Mouse (Mus musculus): ENCODE measurements around the gene Clec2e. TPM values are rescaled to one million over a fixed set of nuclear protein-coding genes. Genes with fewer than 3 reads are reported as not detected.

Clec2e gene
- polyA plus RNA-seq, 1 experiment = not detected

DNA sequence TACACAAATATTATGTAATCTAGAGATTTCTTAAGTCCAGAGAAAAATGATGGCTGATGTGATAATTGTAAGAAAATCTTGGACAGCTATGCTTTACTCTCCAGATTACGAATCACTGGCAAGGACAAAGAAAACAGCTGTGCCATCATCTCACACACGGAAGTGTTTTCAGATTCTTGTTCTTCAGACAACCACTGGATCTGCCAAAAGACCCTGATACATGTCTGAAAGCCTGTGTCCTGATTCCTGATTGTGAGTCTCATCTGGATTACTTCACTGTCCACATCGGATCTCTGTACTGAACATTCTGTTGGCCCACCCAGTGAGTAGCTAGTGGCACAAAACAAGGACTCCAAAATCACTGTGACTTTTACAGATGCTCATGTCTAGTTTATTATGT is 44.5 kb downstream of the Clec2e start:
- WGBS = 82% methylated on average over 3 of the region's 3 CpGs
- no peak for TF ChIP-seq POLR2A (IDR thresholded peaks at IDR 0.05; ENCODE audit: low read depth, low read length)
- no peak for TF ChIP-seq CTCF (conservative IDR thresholded peaks at IDR 0.05; ENCODE audit: insufficient read depth, insufficient read length, low read depth, low read length)

DNA sequence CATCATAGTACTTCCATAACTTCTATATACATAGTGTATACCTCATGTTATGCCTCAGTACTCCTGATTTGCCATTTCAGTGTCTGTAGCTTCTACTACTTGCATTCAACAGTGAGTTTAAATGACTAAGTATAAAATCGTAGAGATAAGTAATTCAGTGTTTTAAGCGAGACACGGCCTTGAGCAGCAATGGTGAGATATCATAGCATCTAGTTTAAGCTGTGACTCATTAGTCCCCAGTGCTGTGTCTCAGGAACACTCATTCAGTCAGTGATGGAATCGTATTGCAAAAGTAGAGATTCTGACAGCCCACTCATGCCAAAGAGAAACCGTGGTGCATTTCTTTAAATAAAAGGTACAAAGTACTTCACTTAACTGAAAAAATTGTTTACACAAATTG is 49.0 kb downstream of the Clec2e start:
- Histone ChIP-seq H3K36me3 (ENCODE audit: control insufficient read depth, insufficient read depth, low read length) (no peaks in the 10 kb centered on the region), H3K27ac (ENCODE audit: insufficient read depth, low read depth, low read length) (no peak overlapping the region), H3K4me1 (ENCODE audit: control insufficient read depth, insufficient read depth, low read length) (peaks cover 2% of the 10 kb centered on the region; the same call in 1 of the 2 replicates), H3K4me3 (ENCODE audit: insufficient read depth, low read depth, low read length) (no peak overlapping the region), H3K27me3 (replicated peaks; ENCODE audit: control insufficient read depth, insufficient read depth, low read length) (no peaks in the 10 kb centered on the region)
- WGBS = 88% methylated on average over 5 of the region's 5 CpGs
- DNase-seq = no peak
- TF ChIP-seq CTCF (conservative IDR thresholded peaks at IDR 0.05; ENCODE audit: insufficient read depth, insufficient read length, low read depth, low read length) (no peak), POLR2A (IDR thresholded peaks at IDR 0.05; ENCODE audit: low read depth, low read length) (no peak)

More for the DNA sequence above, 44.5 kb downstream of the Clec2e start:
- Histone ChIP-seq H3K27me3 (replicated peaks; ENCODE audit: control insufficient read depth, insufficient read depth, low read length) (no peaks in the 10 kb centered on the region), H3K4me3 (ENCODE audit: insufficient read depth, low read depth, low read length) (no peak overlapping the region), H3K4me1 (ENCODE audit: control insufficient read depth, insufficient read depth, low read length) (no peaks in the 10 kb centered on the region), H3K27ac (ENCODE audit: insufficient read depth, low read depth, low read length) (no peak overlapping the region), H3K36me3 (ENCODE audit: control insufficient read depth, insufficient read depth, low read length) (no peaks in the 10 kb centered on the region)
- DNase-seq = no peak

DNA sequence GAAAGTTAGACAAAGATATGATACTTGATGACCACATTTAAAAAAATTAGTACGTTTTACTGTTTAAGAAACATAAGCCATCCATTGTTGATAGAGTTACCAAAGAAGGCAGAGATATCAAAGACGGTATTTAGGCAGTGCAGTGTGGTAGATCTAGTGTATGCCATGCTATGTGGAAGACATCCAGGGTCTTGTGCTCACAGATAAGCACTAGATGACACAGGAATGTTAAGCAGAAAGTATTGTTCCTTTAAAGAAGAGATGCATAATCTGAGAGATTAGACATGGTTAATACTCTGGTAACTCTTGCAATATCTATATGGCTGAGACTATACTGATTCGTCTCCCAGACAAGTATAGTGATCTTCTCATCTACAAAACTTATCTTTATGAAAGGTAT is 49.6 kb downstream of the Clec2e start:
- Histone ChIP-seq H3K4me3 (ENCODE audit: insufficient read depth, low read depth, low read length) (no peak overlapping the region), H3K36me3 (ENCODE audit: control insufficient read depth, insufficient read depth, low read length) (no peaks in the 10 kb centered on the region), H3K27ac (ENCODE audit: insufficient read depth, low read depth, low read length) (no peak overlapping the region), H3K4me1 (ENCODE audit: control insufficient read depth, insufficient read depth, low read length) (peaks cover 2% of the 10 kb centered on the region; the same call in 1 of the 2 replicates), H3K27me3 (replicated peaks; ENCODE audit: control insufficient read depth, insufficient read depth, low read length) (no peaks in the 10 kb centered on the region)
- WGBS = 89% methylated on average over 3 of the region's 3 CpGs
- DNase-seq = no peak
- TF ChIP-seq POLR2A (IDR thresholded peaks at IDR 0.05; ENCODE audit: low read depth, low read length) (no peak), CTCF (conservative IDR thresholded peaks at IDR 0.05; ENCODE audit: insufficient read depth, insufficient read length, low read depth, low read length) (no peak)

DNA sequence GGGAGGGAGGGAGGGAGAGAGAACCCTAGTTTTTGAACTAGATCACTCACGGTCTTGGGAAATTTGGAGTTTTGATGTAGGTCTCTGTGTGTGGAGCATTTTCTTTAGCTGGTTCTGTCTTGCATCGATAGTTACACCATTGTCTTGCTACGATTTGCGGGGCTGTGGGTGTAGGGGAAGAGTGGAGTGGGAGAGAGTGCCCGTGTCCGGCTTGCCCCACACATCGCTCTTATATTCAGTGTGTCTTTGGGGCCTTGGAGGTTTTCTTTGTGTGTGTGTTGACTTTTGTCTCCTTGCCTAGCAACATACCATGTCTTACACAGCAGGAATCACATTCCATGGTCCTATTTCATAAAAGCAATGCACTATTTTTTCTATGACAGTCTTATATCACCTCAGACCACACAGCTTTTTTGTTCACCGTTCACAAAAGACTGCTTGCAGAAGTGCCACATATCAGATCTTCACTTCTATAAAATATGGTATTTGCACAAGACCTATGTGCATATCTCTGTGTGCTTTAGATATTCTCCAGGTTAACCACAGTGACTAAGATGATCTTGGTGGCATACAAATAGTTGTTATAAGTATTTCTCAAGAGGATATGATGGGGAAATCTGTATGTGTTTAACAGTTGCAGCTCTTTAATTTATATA is 51.0 kb downstream of the Clec2e start:
- H3K36me3 ChIP-seq (ENCODE audit: control insufficient read depth, insufficient read depth, low read length) = no peaks in the 10 kb centered on the region
- peak overlapping the region; percentile 15; the same call in 1 of the 2 replicates for H3K4me3 ChIP-seq (ENCODE audit: insufficient read depth, low read depth, low read length)
- H3K27ac ChIP-seq (ENCODE audit: insufficient read depth, low read depth, low read length) = peak overlapping the region; percentile 51; the same call in 1 of the 2 replicates
- 18% methylated on average over 8 of the region's 8 CpGs for WGBS
- H3K4me1 ChIP-seq (ENCODE audit: control insufficient read depth, insufficient read depth, low read length) = peaks cover 2% of the 10 kb centered on the region; the same call in 1 of the 2 replicates
- TF ChIP-seq CTCF (conservative IDR thresholded peaks at IDR 0.05; ENCODE audit: insufficient read depth, insufficient read length, low read depth, low read length) (no peak), POLR2A (IDR thresholded peaks at IDR 0.05; ENCODE audit: low read depth, low read length) (no peak)
- no peaks in the 10 kb centered on the region for H3K27me3 ChIP-seq (replicated peaks; ENCODE audit: control insufficient read depth, insufficient read depth, low read length)
- DNase-seq = no peak

DNA sequence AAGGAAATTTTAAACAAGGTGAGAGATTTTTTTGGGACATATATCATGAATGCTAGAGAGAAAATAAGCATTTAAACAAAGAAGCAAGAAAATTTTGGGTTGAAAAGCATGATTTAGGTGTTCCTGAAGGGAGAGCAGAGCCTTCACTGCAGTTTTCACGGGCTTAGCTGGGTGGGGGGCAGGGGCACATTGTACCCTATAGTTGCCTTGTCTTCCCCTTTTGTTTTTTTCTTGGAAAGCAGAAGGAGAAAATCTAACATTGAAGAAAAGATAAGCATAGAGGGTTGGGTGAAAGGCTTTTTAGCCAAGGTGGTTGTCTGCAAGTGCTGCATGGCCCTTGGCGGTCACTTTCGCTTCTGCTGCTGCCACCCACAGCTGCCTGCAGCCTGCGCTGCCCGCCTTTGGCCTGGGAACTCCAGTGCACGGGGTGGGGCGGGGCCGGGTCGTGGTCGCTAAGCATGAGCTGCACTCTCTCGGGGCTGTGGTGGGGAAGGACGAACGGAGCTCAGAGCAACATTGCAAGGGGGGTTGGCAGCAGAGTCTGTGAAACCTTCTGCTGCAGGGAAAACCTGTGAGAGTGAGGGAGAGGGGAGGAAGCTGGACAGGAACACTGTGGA is 51.7 kb downstream of the Clec2e start:
- peak; percentile 69 for DNase-seq
- Histone ChIP-seq H3K4me1 (ENCODE audit: control insufficient read depth, insufficient read depth, low read length) (peaks cover 2% of the 10 kb centered on the region; the same call in 1 of the 2 replicates), H3K36me3 (ENCODE audit: control insufficient read depth, insufficient read depth, low read length) (no peaks in the 10 kb centered on the region), H3K4me3 (ENCODE audit: insufficient read depth, low read depth, low read length) (peak overlapping the region; percentile 46), H3K27me3 (replicated peaks; ENCODE audit: control insufficient read depth, insufficient read depth, low read length) (no peaks in the 10 kb centered on the region), H3K27ac (ENCODE audit: insufficient read depth, low read depth, low read length) (no peak overlapping the region; the same call in 1 of the 2 replicates)
- TF ChIP-seq POLR2A (IDR thresholded peaks at IDR 0.05; ENCODE audit: low read depth, low read length) = no peak
- no peak for TF ChIP-seq CTCF (conservative IDR thresholded peaks at IDR 0.05; ENCODE audit: insufficient read depth, insufficient read length, low read depth, low read length)
- 2% methylated on average over 13 of the region's 13 CpGs for WGBS

DNA sequence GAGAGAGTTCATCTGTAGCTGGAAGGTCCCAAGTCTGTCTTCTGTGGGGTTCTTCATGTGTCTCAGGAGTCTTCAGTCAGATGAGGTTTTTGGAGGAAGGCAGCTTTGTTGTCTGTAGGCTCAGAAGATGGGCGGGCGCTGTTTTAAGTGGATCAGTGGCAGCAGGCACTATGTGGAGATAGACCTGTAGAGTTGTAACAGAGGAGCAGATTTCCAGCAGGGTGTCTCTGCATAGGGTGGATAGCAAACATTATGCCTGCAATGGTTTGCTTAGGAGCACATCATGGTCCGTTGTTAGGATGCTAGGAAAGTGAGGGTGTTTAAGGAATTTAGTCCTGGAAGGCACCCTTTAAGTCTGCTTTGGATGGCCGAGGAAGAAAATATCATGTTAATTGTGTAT is 52.3 kb downstream of the Clec2e start:
- DNase-seq = no peak

DNA sequence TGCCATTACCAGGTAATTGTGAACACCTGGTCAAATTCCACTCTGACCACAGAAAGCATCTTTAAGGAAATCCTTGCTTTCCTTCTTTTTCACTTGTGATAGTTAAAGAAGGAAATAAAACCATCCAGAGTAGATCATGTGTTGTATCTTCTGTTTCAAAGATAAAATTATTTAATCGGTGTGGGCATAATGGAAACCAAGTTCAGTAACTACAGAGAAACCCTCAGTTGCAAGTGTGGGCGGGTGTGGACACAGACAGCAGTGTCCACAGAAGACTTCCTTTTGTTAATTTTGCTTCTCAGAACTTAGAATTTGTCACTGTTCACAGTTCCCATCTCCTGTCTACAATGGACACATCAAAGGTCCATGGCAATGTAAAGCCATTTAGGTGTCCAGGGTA is 55.1 kb downstream of the Clec2e start, which contains the start of gene Klrb1f:
Gene Klrb1f, plus strand, starts transcription at position 301 of the 400 bp plus-strand sequence.
- no peak within 1 kb of the TSS for H3K4me3 ChIP-seq (ENCODE audit: insufficient read depth, low read depth, low read length)
- H3K27ac ChIP-seq (ENCODE audit: insufficient read depth, low read depth, low read length) = no peak within 1 kb of the TSS
- no peaks in the 10 kb centered on the region for H3K27me3 ChIP-seq (replicated peaks; ENCODE audit: control insufficient read depth, insufficient read depth, low read length)
- H3K4me1 ChIP-seq (ENCODE audit: control insufficient read depth, insufficient read depth, low read length) = peaks cover 2% of the 10 kb centered on the region; the same call in 1 of the 2 replicates
- no peak for TF ChIP-seq CTCF (conservative IDR thresholded peaks at IDR 0.05; ENCODE audit: insufficient read depth, insufficient read length, low read depth, low read length)
- TF ChIP-seq POLR2A (IDR thresholded peaks at IDR 0.05; ENCODE audit: low read depth, low read length) = no peak
- WGBS = 97% methylated on average over 2 of the region's 2 CpGs
- no peaks in the 10 kb centered on the region for H3K36me3 ChIP-seq (ENCODE audit: control insufficient read depth, insufficient read depth, low read length)
- no peak for DNase-seq

More for the DNA sequence above, 52.3 kb downstream of the Clec2e start:
- H3K27ac ChIP-seq (ENCODE audit: insufficient read depth, low read depth, low read length) = no peak overlapping the region
- TF ChIP-seq POLR2A (IDR thresholded peaks at IDR 0.05; ENCODE audit: low read depth, low read length) (no peak), CTCF (conservative IDR thresholded peaks at IDR 0.05; ENCODE audit: insufficient read depth, insufficient read length, low read depth, low read length) (no peak)
- H3K4me1 ChIP-seq (ENCODE audit: control insufficient read depth, insufficient read depth, low read length) = peaks cover 2% of the 10 kb centered on the region; the same call in 1 of the 2 replicates
- no peak overlapping the region for H3K4me3 ChIP-seq (ENCODE audit: insufficient read depth, low read depth, low read length)
- H3K27me3 ChIP-seq (replicated peaks; ENCODE audit: control insufficient read depth, insufficient read depth, low read length) = no peaks in the 10 kb centered on the region
- H3K36me3 ChIP-seq (ENCODE audit: control insufficient read depth, insufficient read depth, low read length) = no peaks in the 10 kb centered on the region
- 66% methylated on average over 4 of the region's 4 CpGs for WGBS

Measured in kidney, adult 2 months (tissue).